Mouse (Mus musculus) myocyte (in vitro differentiated cells): ENCODE results near the gene Pafah1b1. TPM values are rescaled to one million over a fixed set of nuclear protein-coding genes. Genes with fewer than 3 reads are reported as not detected.

Experiments
- H3K27me3 ChIP-seq: one replicate; pipeline ENCODE4 v1.6.1; 2011; ENCODE audit not compliant: control insufficient read depth, insufficient read depth, insufficient read length
- H3K36me3 ChIP-seq: one replicate; pipeline ENCODE4 v1.6.1; 2011; ENCODE audit not compliant: control insufficient read depth, insufficient read depth
- H3K4me2 ChIP-seq: one replicate; pipeline ENCODE4 v1.6.1; 2011; ENCODE audit warnings: low read depth, control low read depth
- H3K4me3 ChIP-seq: one replicate; pipeline ENCODE4 v1.5.1; 2011; ENCODE audit warnings: mild to moderate bottlenecking, control low read depth, moderate library complexity
- H3K79me2 ChIP-seq: one replicate; pipeline ENCODE4 v1.6.1; 2011; ENCODE audit not compliant: control insufficient read depth, insufficient read depth
- H3ac ChIP-seq: one replicate; pipeline ENCODE4 v1.6.1; 2011; ENCODE audit not compliant: control insufficient read depth, insufficient read length
- CEBPB ChIP-seq: IDR thresholded peaks from 2 replicates; pipeline ENCODE4 v1.6.1; 2011; ENCODE audit warnings: mild to moderate bottlenecking, moderate library complexity; ENCODE audit not compliant: poor library complexity, insufficient read depth, severe bottlenecking
- E2F4 ChIP-seq: IDR thresholded peaks from one replicate; pipeline ENCODE4 v1.6.1; 2011; ENCODE audit warnings: mild to moderate bottlenecking, control low read depth, moderate library complexity; ENCODE audit not compliant: insufficient read depth
- MAX ChIP-seq: IDR thresholded peaks from one replicate; pipeline ENCODE4 v1.6.1; 2011; ENCODE audit warnings: low read depth, mild to moderate bottlenecking, control low read depth
- MYOD1 ChIP-seq, 3 experiments: IDR thresholded peaks; one replicate each; pipeline ENCODE4 v1.6.1; 2011; ENCODE audit warnings: control low read depth in 2 of 3, low read depth in 2 of 3, mild to moderate bottlenecking in 2 of 3, moderate library complexity in 1 of 3; ENCODE audit not compliant: insufficient read length in 2 of 3, control insufficient read depth in 1 of 3
- MYOG ChIP-seq, 3 experiments: IDR thresholded peaks; one replicate each; pipeline ENCODE4 v1.6.1; 2011; ENCODE audit warnings: control low read depth in 2 of 3, low read depth in 2 of 3, mild to moderate bottlenecking in 2 of 3; ENCODE audit not compliant: insufficient read length in 2 of 3, control insufficient read depth in 1 of 3, insufficient read depth in 1 of 3
- POLR2A ChIP-seq: IDR thresholded peaks from one replicate; pipeline ENCODE4 v1.6.1; 2011; ENCODE audit warnings: low read depth, mild to moderate bottlenecking, control low read depth, moderate library complexity; ENCODE audit not compliant: insufficient read length
- POLR2AphosphoS2 ChIP-seq: IDR thresholded peaks from one replicate; pipeline ENCODE4 v1.6.1; 2011; ENCODE audit warnings: low read depth, control low read depth; ENCODE audit not compliant: insufficient read length
- REST ChIP-seq: IDR thresholded peaks from one replicate; pipeline ENCODE4 v1.6.1; 2011; ENCODE audit warnings: mild to moderate bottlenecking, control low read depth, moderate library complexity; ENCODE audit not compliant: insufficient read depth, insufficient read length
- SRF ChIP-seq: IDR thresholded peaks from one replicate; pipeline ENCODE4 v1.6.1; 2011; ENCODE audit warnings: low read depth; ENCODE audit not compliant: control insufficient read depth, insufficient read length
- TCF12 ChIP-seq: IDR thresholded peaks from one replicate; pipeline ENCODE4 v1.6.1; 2011; ENCODE audit warnings: mild to moderate bottlenecking, control low read depth; ENCODE audit not compliant: poor library complexity, insufficient read depth, severe bottlenecking
- TCF3 ChIP-seq: IDR thresholded peaks from one replicate; pipeline ENCODE4 v1.6.1; 2011; ENCODE audit warnings: low read depth, control low read depth; ENCODE audit not compliant: insufficient read length
- USF1 ChIP-seq: IDR thresholded peaks from one replicate; pipeline ENCODE4 v1.6.1; 2011; ENCODE audit warnings: low read depth, mild to moderate bottlenecking, control low read depth, moderate library complexity
- polyA plus RNA-seq: library from polyadenylated mRNA; unstranded; fragments of >200 nt; fragmentation: generic; extraction: Trizol; gene quantifications from one replicate; pipeline ENCODE4 v1.2.1, GENCODE M21; 2012; ENCODE audit warnings: missing spikeins

Pafah1b1 gene
- polyA plus RNA-seq, 1 experiment = 32.6 TPM

DNA sequence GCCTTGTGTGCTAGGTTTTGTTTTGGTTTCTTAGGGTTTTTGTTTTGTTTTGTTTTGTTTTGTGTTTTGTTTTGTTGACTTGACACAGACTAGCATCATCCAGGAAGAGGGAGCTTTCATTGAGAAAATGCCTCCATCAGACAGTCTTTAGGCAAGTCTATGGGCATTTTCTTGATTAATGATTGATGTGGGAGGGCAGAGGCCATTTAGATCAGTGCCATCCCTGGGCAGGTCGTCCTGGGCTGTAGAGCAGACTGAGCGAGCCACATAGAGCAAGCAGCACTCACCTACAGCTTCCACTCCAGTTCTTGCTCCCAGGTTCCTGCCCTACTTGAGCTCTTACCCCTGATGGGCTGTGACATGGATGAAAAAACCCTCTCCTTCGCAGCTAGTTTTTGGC is 13.4 kb upstream of the Pafah1b1 start:
- no peaks in the 10 kb centered on the region for H3K36me3 ChIP-seq

DNA sequence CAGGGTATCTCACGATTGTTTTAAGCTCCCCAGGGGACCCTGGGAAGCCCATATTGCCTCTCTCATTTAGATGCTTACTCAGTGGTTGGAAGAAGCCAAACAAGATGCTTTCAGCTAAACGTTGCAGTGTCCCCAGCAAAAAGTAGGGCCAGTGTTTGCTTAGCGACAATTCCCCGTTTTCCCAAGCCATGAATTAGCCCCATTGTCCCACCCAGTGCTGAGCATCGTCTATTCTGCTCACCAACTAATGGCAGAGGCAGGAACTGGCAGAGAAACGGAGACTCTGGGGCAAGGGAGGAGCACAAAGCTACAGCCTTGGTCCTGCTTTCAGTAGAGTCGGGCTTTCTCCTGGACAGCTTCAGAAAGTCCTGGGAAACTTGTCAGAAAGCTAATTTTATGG is 10.4 kb upstream of the Pafah1b1 start:
- Histone ChIP-seq H3K4me2 (no peak overlapping the region), H3K4me3 (no peak overlapping the region)

More for the DNA sequence above, 13.4 kb upstream of the Pafah1b1 start:
- Histone ChIP-seq H3K4me2 (no peak overlapping the region), H3K79me2 (no peaks in the 10 kb centered on the region), H3K4me3 (no peak overlapping the region), H3ac (no peak overlapping the region), H3K27me3 (no peaks in the 10 kb centered on the region)
- TF ChIP-seq MAX (no peak), POLR2AphosphoS2 (no peak), SRF (no peak), TCF3 (no peak)

GRCm38 (mm10) chr11:74725181-74725580 is 711 bp upstream of the Pafah1b1 start:
- no peak for TF ChIP-seq POLR2AphosphoS2
- no peak for TF ChIP-seq USF1
- no peak for TF ChIP-seq CEBPB
- no peak for TF ChIP-seq MAX
- no peak for TF ChIP-seq MYOG (IDR thresholded peaks at IDR 0.05; ENCODE audit: control insufficient read depth in 1 of 3, insufficient read depth in 1 of 3, insufficient read length in 2 of 3, low read depth in 2 of 3)
- no peak for TF ChIP-seq MYOD1 (IDR thresholded peaks at IDR 0.05; ENCODE audit: control insufficient read depth in 1 of 3, insufficient read length in 2 of 3, low read depth in 2 of 3)
- TF ChIP-seq E2F4 = no peak
- no peak for TF ChIP-seq SRF
- TF ChIP-seq TCF3 = no peak
- no peak for TF ChIP-seq REST
- TF ChIP-seq TCF12 = no peak
- no peak for TF ChIP-seq POLR2A
- Histone ChIP-seq H3K4me3 (peak overlapping the region; percentile 87), H3ac (no peak overlapping the region), H3K4me2 (peak overlapping the region; percentile 89), H3K27me3 (no peaks in the 10 kb centered on the region), H3K79me2 (peaks cover 35% of the 10 kb centered on the region), H3K36me3 (no peaks in the 10 kb centered on the region)

More for the DNA sequence above, 10.4 kb upstream of the Pafah1b1 start:
- Histone ChIP-seq H3K27me3 (no peaks in the 10 kb centered on the region), H3K36me3 (no peaks in the 10 kb centered on the region), H3ac (no peak overlapping the region), H3K79me2 (no peaks in the 10 kb centered on the region)
- TF ChIP-seq CEBPB (no peak), MYOG (IDR thresholded peaks at IDR 0.05; ENCODE audit: control insufficient read depth in 1 of 3, insufficient read depth in 1 of 3, insufficient read length in 2 of 3, low read depth in 2 of 3) (no peak), MAX (no peak), E2F4 (no peak), TCF3 (no peak), MYOD1 (IDR thresholded peaks at IDR 0.05; ENCODE audit: control insufficient read depth in 1 of 3, insufficient read length in 2 of 3, low read depth in 2 of 3) (no peak), REST (no peak), POLR2A (no peak)

GRCm38 (mm10) chr11:74723357-74724234 is 874 bp downstream of the Pafah1b1 start:
- H3K4me2 ChIP-seq = peak overlapping the region; percentile 83
- peak overlapping the region; percentile 100 for H3ac ChIP-seq
- no peaks in the 10 kb centered on the region for H3K27me3 ChIP-seq
- no peaks in the 10 kb centered on the region for H3K36me3 ChIP-seq
- H3K4me3 ChIP-seq = peak overlapping the region; percentile 87
- peaks cover 51% of the 10 kb centered on the region for H3K79me2 ChIP-seq
- TF ChIP-seq MYOD1 (IDR thresholded peaks at IDR 0.05; ENCODE audit: control insufficient read depth in 1 of 3, insufficient read length in 2 of 3, low read depth in 2 of 3) = peak in 1 of 3 experiments; percentile 5
- no peak for TF ChIP-seq REST
- no peak for TF ChIP-seq TCF3
- no peak for TF ChIP-seq USF1
- TF ChIP-seq TCF12 = no peak
- TF ChIP-seq MYOG (IDR thresholded peaks at IDR 0.05; ENCODE audit: control insufficient read depth in 1 of 3, insufficient read depth in 1 of 3, insufficient read length in 2 of 3, low read depth in 2 of 3) = peak in 1 of 3 experiments; percentile 9
- TF ChIP-seq POLR2A = peak; percentile 57
- peak; percentile 69 for TF ChIP-seq POLR2AphosphoS2
- no peak for TF ChIP-seq CEBPB
